Mouse (Mus musculus) limb, embryonic 12.5 days (tissue): Measurements from ENCODE around the gene Lcn6. TPM values are rescaled to one million over a fixed set of nuclear protein-coding genes. Genes with fewer than 3 reads are reported as not detected.

Source experiments
- ATAC-seq: fragments of 200-750 bp; cut with Nextera tagmentation; 2 replicates; pipeline ENCODE4 v1.8.0; 2017; ENCODE audit warnings: low read depth, moderate TSS enrichment; ENCODE audit not compliant: insufficient number of reproducible peaks, insufficient read depth, low FRiP score, low TSS enrichment
- H3K27ac ChIP-seq: fragments of 300-500 bp; sonication (generic); 2 replicates; pipeline ENCODE4 v1.5.1; 2016; ENCODE audit warnings: mild to moderate bottlenecking, moderate library complexity
- H3K27me3 ChIP-seq: fragments of 300-500 bp; sonication (generic); 2 replicates; pipeline ENCODE4 v1.6.1; 2016; ENCODE audit warnings: mild to moderate bottlenecking, moderate library complexity
- H3K36me3 ChIP-seq: fragments of 300-500 bp; sonication (generic); 2 replicates; pipeline ENCODE4 v1.6.1; 2016; ENCODE audit warnings: mild to moderate bottlenecking, moderate library complexity
- H3K4me1 ChIP-seq: fragments of 300-500 bp; sonication (generic); replicated peaks from 2 replicates; pipeline ENCODE4 v1.6.1; 2016
- H3K4me2 ChIP-seq: fragments of 300-500 bp; sonication (generic); 2 replicates; pipeline ENCODE4 v1.6.1; 2016; ENCODE audit warnings: mild to moderate bottlenecking, moderate library complexity
- H3K4me3 ChIP-seq: fragments of 300-500 bp; sonication (generic); replicated peaks from 2 replicates; pipeline ENCODE4 v1.5.1; 2016; ENCODE audit warnings: mild to moderate bottlenecking
- H3K9ac ChIP-seq: fragments of 300-500 bp; sonication (generic); replicated peaks from 2 replicates; pipeline ENCODE4 v1.6.1; 2016; ENCODE audit warnings: mild to moderate bottlenecking, moderate library complexity
- H3K9me3 ChIP-seq: fragments of 300-500 bp; sonication (generic); 2 replicates; pipeline ENCODE4 v1.6.1; 2016; ENCODE audit warnings: mild to moderate bottlenecking, moderate library complexity
- WGBS: fragments of 180-500 bp; shearing (Covaris S2); methylation state at CpG from one replicate; pipeline ENCODE4 v1.1.7; 2016; 5-methylcytosine and 5-hydroxymethylcytosine counted together
- polyA plus RNA-seq: library from polyadenylated mRNA; unstranded; fragments of >200 nt; fragmentation: Nextera tagmentation; extraction: Ambion mirVana; gene quantifications from 2 replicates; pipeline ENCODE4 v1.2.1, GENCODE M21; 2016

Lcn6 gene
- polyA plus RNA-seq: not detected in 2 replicates

DNA sequence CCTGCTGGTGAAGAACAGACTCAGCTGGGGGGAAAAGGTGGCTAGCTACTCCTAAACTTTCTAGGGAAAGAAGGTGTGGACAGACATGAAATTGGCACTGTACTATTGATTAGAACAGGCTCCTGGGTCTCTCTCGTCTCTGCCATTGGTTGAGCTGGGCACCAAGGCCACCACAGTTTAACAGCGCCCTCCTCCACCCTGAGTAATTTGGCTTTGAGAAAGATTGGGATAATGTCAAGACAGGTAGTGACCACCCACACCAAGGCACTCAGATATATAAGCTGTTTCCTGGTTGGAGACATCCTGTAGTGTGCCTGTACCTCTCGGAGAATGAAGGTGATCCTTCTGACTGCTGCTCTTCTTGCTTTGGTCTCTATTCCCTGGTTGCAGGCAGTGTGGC lies at the start of gene Lcn6:
TSS of gene Lcn6 (plus strand) at position 301 of the 400 bp plus-strand sequence.
- Histone ChIP-seq H3K27ac (no peak within 1 kb of the TSS), H3K36me3 (no peaks in the 10 kb centered on the region), H3K27me3 (peaks cover 3% of the 10 kb centered on the region; the same call in 1 of the 2 replicates), H3K9ac (no peak within 1 kb of the TSS), H3K4me1 (0 out of 2 replicates have a peak, but pooled peaks cover 2% of the 10 kb centered on the region), H3K9me3 (no peaks in the 10 kb centered on the region), H3K4me2 (no peak within 1 kb of the TSS), H3K4me3 (no peak within 1 kb of the TSS)
- 87% methylated on average over 3 of the region's 3 CpGs for WGBS
- ATAC-seq: no peak

DNA sequence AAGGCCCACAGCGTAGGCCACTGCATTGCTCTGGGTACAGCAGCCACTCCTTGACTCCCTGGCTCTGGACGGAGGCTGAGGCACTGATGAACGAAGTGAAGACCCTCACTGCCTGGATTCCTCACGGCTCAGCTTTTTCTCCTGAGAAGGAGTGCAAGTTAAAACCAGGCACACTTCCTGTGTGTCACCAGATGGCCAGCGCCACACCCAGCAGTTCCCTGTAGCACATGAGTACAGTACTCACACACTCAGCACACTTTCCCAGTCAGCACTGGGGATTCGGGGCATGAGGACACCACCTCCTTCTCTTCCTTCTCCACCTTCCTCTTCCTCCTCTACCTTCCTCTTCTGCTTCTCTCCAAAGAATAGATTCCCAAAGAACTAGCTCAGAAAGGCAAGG lies 48.8 kb upstream of the Lcn6 start, which contains the start of gene Fcna:
TSS of gene Fcna (minus strand) at position 220 of the 400 bp plus-strand sequence.
- 66% methylated on average over 6 of the region's 6 CpGs for WGBS
- no peak within 1 kb of the TSS for H3K27ac ChIP-seq

DNA sequence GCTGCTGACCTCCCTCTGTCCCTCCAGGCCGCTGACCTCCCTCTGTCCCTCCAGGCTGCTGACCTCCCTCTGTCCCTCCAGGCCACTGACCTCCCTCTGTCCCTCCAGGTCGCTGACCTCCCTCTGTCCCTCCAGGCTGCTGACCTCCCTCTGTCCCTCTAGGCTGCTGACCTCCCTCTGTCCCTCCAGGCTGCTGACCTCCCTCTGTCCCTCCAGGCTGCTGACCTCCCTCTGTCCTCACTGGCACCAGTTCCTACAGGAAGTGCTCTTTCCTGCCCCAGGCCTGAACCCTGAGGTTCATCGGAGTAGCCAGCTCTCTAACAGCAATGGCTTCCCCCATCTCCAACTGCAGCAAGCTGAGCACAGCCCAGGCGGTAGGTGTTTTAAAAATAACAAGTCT lies 47.8 kb upstream of the Lcn6 start:
- Histone ChIP-seq H3K27me3 (no peaks in the 10 kb centered on the region), H3K36me3 (no peaks in the 10 kb centered on the region), H3K9ac (no peak overlapping the region), H3K4me3 (no peak overlapping the region), H3K4me2 (no peak overlapping the region), H3K9me3 (no peaks in the 10 kb centered on the region), H3K27ac (no peak overlapping the region), H3K4me1 (no peaks in the 10 kb centered on the region)
- no peak for ATAC-seq
- 42% methylated on average over 4 of the region's 4 CpGs for WGBS

More for the DNA sequence above, 48.8 kb upstream of the Lcn6 start, which contains the start of gene Fcna:
- no peaks in the 10 kb centered on the region for H3K4me1 ChIP-seq
- H3K36me3 ChIP-seq: no peaks in the 10 kb centered on the region
- H3K4me3 ChIP-seq: no peak within 1 kb of the TSS
- H3K9ac ChIP-seq: no peak within 1 kb of the TSS
- no peaks in the 10 kb centered on the region for H3K9me3 ChIP-seq
- no peak within 1 kb of the TSS for H3K4me2 ChIP-seq
- ATAC-seq: no peak
- H3K27me3 ChIP-seq: no peaks in the 10 kb centered on the region

DNA sequence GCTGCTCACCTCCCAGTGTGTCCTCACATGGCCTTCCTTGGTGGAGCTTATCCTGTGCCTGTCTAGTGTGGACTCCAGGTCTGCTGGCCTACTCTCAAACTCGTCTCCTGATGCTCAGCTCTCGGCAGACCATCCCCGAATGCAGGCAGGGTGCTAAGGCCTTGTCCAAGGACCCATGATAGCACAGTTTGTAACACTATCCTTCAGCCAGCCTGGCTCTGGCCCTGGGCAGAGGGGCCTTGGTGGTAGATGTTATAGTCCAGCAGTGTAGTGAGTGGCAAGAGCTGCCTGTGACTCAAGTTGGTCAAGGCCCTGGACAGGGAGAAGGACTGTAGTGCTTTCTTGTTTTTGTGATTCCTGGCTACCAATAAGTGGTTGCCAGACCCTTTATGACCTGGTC lies 43.0 kb upstream of the Lcn6 start:
- H3K9ac ChIP-seq: no peak overlapping the region
- no peak overlapping the region for H3K4me3 ChIP-seq
- no peaks in the 10 kb centered on the region for H3K4me1 ChIP-seq
- 76% methylated on average over 3 of the region's 3 CpGs for WGBS
- H3K36me3 ChIP-seq: no peaks in the 10 kb centered on the region
- H3K9me3 ChIP-seq: no peaks in the 10 kb centered on the region
- no peak for ATAC-seq
- H3K4me2 ChIP-seq: no peak overlapping the region
- no peak overlapping the region for H3K27ac ChIP-seq
- H3K27me3 ChIP-seq: no peaks in the 10 kb centered on the region

DNA sequence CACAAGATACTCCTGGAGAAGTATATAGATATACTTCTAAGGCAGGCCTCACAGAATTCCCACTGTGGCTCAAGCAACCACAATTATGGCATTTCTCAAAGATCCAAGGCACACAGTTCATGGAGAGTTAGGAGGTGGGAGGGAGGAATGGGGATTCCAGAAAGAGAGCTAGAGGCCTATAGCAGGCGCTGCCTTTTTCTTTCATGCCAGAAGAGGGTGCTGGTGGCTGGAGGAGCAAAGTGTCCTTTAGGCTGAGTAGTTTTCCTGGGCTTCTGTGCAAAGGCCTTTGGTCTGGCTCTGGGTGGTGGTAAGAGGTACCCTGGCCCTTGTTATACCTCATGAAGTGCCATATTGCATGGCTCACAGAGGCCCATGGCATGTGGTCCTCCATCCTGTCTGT lies 42.5 kb upstream of the Lcn6 start:
- Histone ChIP-seq H3K36me3 (no peaks in the 10 kb centered on the region), H3K27me3 (no peaks in the 10 kb centered on the region), H3K4me2 (no peak overlapping the region), H3K27ac (no peak overlapping the region), H3K9me3 (no peaks in the 10 kb centered on the region), H3K4me3 (no peak overlapping the region), H3K4me1 (no peaks in the 10 kb centered on the region), H3K9ac (no peak overlapping the region)
- WGBS: 45% methylated on average over 1 of the region's 1 CpGs
- no peak for ATAC-seq

DNA sequence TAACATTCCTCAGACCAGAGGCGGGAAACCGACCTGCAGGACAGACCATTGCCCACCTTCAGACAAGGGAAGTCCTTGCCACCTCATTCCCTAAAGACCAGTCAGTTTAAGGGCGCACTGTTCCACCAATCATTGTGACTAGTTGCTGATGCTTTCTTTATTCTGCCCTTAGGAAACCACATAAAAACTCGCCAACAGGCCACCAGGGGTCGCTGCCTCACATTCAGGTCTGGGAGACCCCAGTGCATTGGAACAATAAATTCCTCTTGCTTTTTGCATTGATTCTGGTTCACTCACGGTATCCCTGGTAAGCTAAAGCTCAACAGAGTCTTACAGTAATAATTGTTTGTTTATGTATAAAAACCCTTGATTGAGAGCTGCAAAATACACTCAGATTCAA lies 36.7 kb upstream of the Lcn6 start:
- H3K9me3 ChIP-seq: no peaks in the 10 kb centered on the region
- no peaks in the 10 kb centered on the region for H3K4me1 ChIP-seq
- 21% methylated on average over 6 of the region's 6 CpGs for WGBS
- no peaks in the 10 kb centered on the region; the same call in 1 of the 2 replicates for H3K27me3 ChIP-seq
- H3K27ac ChIP-seq: no peak overlapping the region
- no peak for ATAC-seq
- H3K36me3 ChIP-seq: no peaks in the 10 kb centered on the region
- no peak overlapping the region for H3K4me3 ChIP-seq
- H3K4me2 ChIP-seq: no peak overlapping the region
- H3K9ac ChIP-seq: no peak overlapping the region

DNA sequence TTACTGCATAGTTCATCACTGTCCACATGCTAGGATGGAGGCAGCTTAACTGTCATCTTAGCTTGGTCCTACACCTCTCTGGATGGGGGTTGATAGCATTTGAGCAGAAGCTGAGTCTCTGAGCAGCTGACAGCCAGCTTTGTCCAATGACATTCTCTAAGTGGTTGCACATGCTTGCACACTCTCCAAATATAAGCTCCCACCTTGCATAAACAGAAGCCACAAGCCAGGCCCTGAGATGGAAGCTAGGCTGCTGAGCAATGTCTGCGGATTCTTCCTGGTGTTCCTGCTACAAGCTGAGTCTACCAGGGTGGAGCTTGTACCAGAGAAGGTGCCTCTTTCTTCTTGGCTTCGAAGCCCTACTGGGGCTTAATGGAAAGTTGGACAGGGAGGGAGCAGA lies 23.7 kb upstream of the Lcn6 start, which contains the start of gene Lcn8:
TSS of gene Lcn8 (plus strand) at position 219 of the 400 bp plus-strand sequence.
- H3K9ac ChIP-seq: no peak within 1 kb of the TSS
- 78% methylated on average over 2 of the region's 2 CpGs for WGBS
- no peaks in the 10 kb centered on the region for H3K4me1 ChIP-seq
- H3K36me3 ChIP-seq: no peaks in the 10 kb centered on the region
- no peak within 1 kb of the TSS for H3K4me3 ChIP-seq
- H3K27ac ChIP-seq: no peak within 1 kb of the TSS
- no peak within 1 kb of the TSS for H3K4me2 ChIP-seq
- H3K27me3 ChIP-seq: peaks cover 6% of the 10 kb centered on the region; the same call in 1 of the 2 replicates
- no peak for ATAC-seq
- no peaks in the 10 kb centered on the region for H3K9me3 ChIP-seq

DNA sequence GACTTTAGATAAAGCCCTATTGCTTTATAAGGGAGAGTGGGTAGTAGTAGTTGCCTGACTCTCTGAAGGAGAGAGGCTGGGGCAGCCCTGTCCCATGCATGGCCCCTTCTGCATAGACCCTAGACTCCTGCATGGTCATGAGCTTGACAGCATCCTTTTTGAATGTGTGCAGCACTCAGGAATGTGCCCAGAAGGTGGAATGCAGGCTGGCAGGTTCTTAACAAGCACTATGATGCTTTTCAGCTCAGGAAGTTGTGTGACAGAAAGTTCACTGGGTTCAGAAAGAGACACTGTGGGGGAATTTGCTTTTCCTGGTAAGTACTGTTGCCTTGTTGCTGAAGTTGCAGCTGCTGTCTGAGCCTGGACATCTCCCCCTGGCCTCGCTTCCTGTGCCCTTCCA lies 22.1 kb upstream of the Lcn6 start:
- Histone ChIP-seq H3K9me3 (no peaks in the 10 kb centered on the region), H3K36me3 (no peaks in the 10 kb centered on the region), H3K27ac (no peak overlapping the region), H3K4me2 (no peak overlapping the region), H3K4me1 (no peaks in the 10 kb centered on the region), H3K27me3 (peaks cover 6% of the 10 kb centered on the region; the same call in 1 of the 2 replicates), H3K9ac (no peak overlapping the region), H3K4me3 (no peak overlapping the region)
- ATAC-seq: no peak
- WGBS: 74% methylated on average over 1 of the region's 1 CpGs

DNA sequence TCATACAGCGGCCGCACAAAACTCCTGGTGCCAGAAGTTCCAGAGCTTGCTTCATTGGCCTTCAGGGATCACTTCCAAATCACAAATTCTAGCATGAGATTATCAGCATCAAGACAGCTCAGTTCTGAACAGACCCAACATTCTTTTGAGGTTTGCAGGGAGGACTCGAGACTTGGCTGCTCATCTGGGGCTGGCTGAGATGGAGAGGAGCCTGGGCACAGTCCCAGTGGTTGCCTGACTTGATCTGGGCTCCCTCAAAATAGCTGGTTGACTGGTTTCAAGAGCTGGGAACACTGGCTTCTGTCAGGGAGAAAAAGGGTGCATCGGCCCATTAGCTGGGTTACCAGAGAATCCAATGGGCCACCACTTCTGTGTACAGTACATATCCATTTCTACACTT lies 19.9 kb upstream of the Lcn6 start:
- no peak for ATAC-seq
- Histone ChIP-seq H3K4me2 (no peak overlapping the region), H3K27ac (no peak overlapping the region), H3K9ac (no peak overlapping the region), H3K4me1 (no peaks in the 10 kb centered on the region), H3K9me3 (no peaks in the 10 kb centered on the region), H3K4me3 (no peak overlapping the region), H3K27me3 (peaks cover 3% of the 10 kb centered on the region; the same call in 1 of the 2 replicates), H3K36me3 (no peaks in the 10 kb centered on the region)
- WGBS: 75% methylated on average over 4 of the region's 4 CpGs

DNA sequence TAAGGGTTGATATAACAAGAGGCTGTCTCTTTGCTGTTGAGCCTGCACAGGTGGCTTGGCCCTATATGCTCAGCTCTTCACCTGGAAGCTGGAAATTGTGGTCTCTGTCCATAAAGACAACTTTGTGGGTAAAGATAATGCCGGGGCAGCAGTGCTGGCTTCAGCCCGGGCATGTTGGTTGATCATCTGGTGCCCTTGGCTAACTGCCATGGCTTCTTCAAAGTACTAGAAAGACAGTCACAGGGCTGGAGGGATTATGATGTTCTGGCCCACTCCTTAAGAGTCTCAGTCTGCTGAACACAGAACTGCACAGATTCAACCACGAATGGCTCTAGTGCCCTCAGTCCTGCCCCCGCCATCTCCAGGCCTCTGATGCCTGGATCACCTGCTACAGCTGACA lies 19.3 kb upstream of the Lcn6 start:
- no peak overlapping the region for H3K4me3 ChIP-seq
- ATAC-seq: no peak
- no peaks in the 10 kb centered on the region for H3K36me3 ChIP-seq
- 92% methylated on average over 4 of the region's 4 CpGs for WGBS
- H3K9me3 ChIP-seq: no peaks in the 10 kb centered on the region
- H3K27ac ChIP-seq: no peak overlapping the region
- H3K4me1 ChIP-seq: no peaks in the 10 kb centered on the region
- H3K27me3 ChIP-seq: peaks cover 3% of the 10 kb centered on the region; the same call in 1 of the 2 replicates
- H3K4me2 ChIP-seq: no peak overlapping the region
- no peak overlapping the region for H3K9ac ChIP-seq

DNA sequence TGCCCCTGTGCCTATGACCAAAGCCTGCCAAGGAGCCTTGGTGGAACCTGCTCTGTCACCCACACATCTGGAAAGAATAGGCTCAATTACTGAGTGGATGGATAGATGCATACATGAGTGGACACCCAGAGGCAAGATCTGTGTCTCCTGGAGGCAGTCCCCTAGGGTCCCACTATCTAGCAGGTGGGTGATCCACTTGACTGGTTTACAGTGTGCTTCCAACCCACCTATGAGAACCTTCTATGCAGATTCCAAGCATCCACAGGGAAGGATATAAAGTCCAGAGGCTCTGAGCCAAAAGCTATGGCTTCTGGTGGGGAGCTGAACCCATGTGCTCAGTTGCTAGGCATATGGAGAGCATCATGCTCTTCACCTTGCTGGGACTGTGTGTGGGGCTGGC lies 18.9 kb upstream of the Lcn6 start, which contains the start of gene Lcn5:
TSS of gene Lcn5 (plus strand) at position 301 of the 400 bp plus-strand sequence.
- no peak for ATAC-seq
- Histone ChIP-seq H3K9ac (no peak within 1 kb of the TSS), H3K27me3 (peaks cover 3% of the 10 kb centered on the region; the same call in 1 of the 2 replicates), H3K4me3 (no peak within 1 kb of the TSS), H3K27ac (no peak within 1 kb of the TSS), H3K4me2 (no peak within 1 kb of the TSS), H3K36me3 (no peaks in the 10 kb centered on the region), H3K9me3 (no peaks in the 10 kb centered on the region), H3K4me1 (no peaks in the 10 kb centered on the region)

DNA sequence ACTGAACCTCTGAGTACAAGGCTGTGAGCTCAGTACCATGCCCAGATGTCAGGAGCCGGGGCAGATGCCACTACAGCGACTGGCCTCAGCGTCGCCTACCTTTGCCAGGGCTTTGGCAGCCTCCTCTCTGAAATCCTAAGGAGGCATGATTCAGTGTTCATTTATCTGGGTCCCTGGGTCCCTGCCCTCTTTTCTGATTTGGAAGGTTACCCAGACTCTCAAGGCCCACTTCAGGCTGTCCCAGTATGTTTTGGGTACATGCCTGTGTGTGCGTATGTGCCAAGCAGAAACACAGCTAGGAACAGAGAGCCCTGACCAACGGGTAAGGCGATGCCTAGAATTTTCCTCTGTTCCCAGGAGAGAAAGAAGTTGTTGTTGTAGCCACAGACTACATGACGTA lies 16.3 kb upstream of the Lcn6 start:
- Histone ChIP-seq H3K9me3 (no peaks in the 10 kb centered on the region), H3K27ac (no peak overlapping the region), H3K4me3 (no peak overlapping the region), H3K9ac (no peak overlapping the region), H3K4me2 (no peak overlapping the region), H3K4me1 (no peaks in the 10 kb centered on the region), H3K27me3 (peaks cover 3% of the 10 kb centered on the region; the same call in 1 of the 2 replicates), H3K36me3 (no peaks in the 10 kb centered on the region)
- no peak for ATAC-seq
- WGBS: 91% methylated on average over 8 of the region's 8 CpGs
